Mouse (Mus musculus) ES-Bruce4 (cell line): ENCODE data around the gene Spaca5. TPM values are rescaled to one million over a fixed set of nuclear protein-coding genes. Genes with fewer than 3 reads are reported as not detected.

Experiments used
- H3K27ac ChIP-seq: 2 replicates; pipeline ENCODE4 v1.5.1; 2012; ENCODE audit warnings: low read length, inconsistent platforms; ENCODE audit not compliant: insufficient read depth
- H3K27me3 ChIP-seq: 2 replicates; pipeline ENCODE4 v1.6.1; 2012; ENCODE audit warnings: mild to moderate bottlenecking, low read length, inconsistent platforms; ENCODE audit not compliant: control insufficient read depth, poor library complexity, insufficient read depth, severe bottlenecking
- H3K36me3 ChIP-seq: 2 replicates; pipeline ENCODE4 v1.6.1; 2012; ENCODE audit warnings: inconsistent platforms, mild to moderate bottlenecking, low read length, moderate library complexity; ENCODE audit not compliant: control insufficient read depth, poor library complexity, insufficient read depth, severe bottlenecking
- H3K4me1 ChIP-seq: one replicate; pipeline ENCODE4 v1.8.1; 2011; ENCODE audit warnings: low read length; ENCODE audit not compliant: control insufficient read depth, insufficient read depth
- H3K4me3 ChIP-seq: 2 replicates; pipeline ENCODE4 v1.5.1; 2011; ENCODE audit warnings: low read depth, mild to moderate bottlenecking, low read length
- H3K9ac ChIP-seq: 2 replicates; pipeline ENCODE4 v1.6.1; 2012; ENCODE audit warnings: low read depth, mild to moderate bottlenecking, inconsistent platforms; ENCODE audit not compliant: poor library complexity, severe bottlenecking
- H3K9me3 ChIP-seq: replicated peaks from 2 replicates; pipeline ENCODE4 v1.6.1; 2012; ENCODE audit warnings: mild to moderate bottlenecking, low read length, inconsistent platforms; ENCODE audit not compliant: control insufficient read depth, poor library complexity, insufficient read depth, severe bottlenecking
- CTCF ChIP-seq: IDR thresholded peaks from one replicate; pipeline ENCODE4 v1.8.1; 2011; ENCODE audit warnings: low read depth, low read length
- EP300 ChIP-seq: IDR thresholded peaks from 2 replicates; pipeline ENCODE4 v1.6.1; 2011; ENCODE audit warnings: low read depth, low read length; ENCODE audit not compliant: insufficient read depth
- POLR2A ChIP-seq: IDR thresholded peaks from one replicate; pipeline ENCODE4 v1.8.1; 2011; ENCODE audit warnings: low read length; ENCODE audit not compliant: insufficient read depth
- polyA plus RNA-seq: library from polyadenylated mRNA; stranded (reverse); fragments of >200 nt; gene quantifications from 2 replicates; pipeline ENCODE4 v1.2.4, GENCODE M21; 2011; ENCODE audit warnings: low read depth; ENCODE audit not compliant: missing spikeins, insufficient read depth, insufficient read length

The Spaca5 gene
- polyA plus RNA-seq = not detected in 2 replicates

DNA sequence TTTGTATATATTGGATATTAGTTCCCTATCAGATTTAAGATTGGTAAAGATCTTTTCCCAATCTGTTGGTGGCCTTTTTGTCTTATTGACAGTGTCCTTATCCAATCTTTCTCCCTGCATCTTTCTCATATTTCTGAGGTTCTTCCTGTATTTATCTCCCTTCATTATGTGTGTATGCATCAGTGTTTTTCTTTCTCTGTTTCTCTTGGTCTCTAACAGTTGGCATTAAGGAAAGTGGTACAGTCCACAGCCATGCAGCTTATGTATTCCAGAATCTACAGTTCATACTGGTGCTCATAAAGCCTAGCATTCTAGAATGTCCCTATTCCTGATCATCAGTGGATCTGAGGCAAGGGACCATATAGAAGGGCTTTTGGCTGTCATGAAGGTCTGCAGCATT lies at the start of gene Spaca5:
Gene Spaca5, plus strand, starts transcription at position 301 of the 400 bp plus-strand sequence.
- Histone ChIP-seq H3K9ac (no peak within 1 kb of the TSS), H3K4me3 (no peak within 1 kb of the TSS), H3K27me3 (no peaks in the 10 kb centered on the region), H3K4me1 (no peaks in the 10 kb centered on the region), H3K27ac (no peak within 1 kb of the TSS), H3K9me3 (no peaks in the 10 kb centered on the region), H3K36me3 (no peaks in the 10 kb centered on the region)
- TF ChIP-seq POLR2A (no peak), CTCF (no peak), EP300 (no peak)

DNA sequence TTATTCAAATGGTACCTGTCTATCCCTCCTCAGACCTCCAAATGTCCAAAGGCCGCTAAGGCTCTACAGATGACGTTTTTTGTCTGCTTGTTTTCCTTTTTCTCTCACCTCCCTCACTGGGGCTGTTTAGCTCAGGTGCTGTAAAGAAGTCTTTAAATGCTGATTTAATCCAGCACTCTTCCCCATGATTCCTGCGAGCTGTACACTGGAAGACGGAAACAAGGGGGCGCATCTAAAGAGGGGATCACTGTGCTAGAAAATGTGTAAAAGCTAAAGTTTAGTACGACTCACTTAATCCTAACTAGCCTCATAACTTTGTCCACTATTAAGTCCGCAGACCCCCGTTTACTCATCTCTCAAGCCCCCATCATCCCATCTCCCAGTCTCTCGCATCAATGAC lies 6.7 kb upstream of the Spaca5 start:
- Histone ChIP-seq H3K27ac (peak overlapping the region; percentile 82), H3K4me3 (peak overlapping the region; percentile 100), H3K4me1 (no peaks in the 10 kb centered on the region), H3K9me3 (no peaks in the 10 kb centered on the region), H3K36me3 (no peaks in the 10 kb centered on the region), H3K27me3 (no peaks in the 10 kb centered on the region), H3K9ac (peak overlapping the region; percentile 68)
- TF ChIP-seq POLR2A (no peak), CTCF (no peak), EP300 (no peak)

DNA sequence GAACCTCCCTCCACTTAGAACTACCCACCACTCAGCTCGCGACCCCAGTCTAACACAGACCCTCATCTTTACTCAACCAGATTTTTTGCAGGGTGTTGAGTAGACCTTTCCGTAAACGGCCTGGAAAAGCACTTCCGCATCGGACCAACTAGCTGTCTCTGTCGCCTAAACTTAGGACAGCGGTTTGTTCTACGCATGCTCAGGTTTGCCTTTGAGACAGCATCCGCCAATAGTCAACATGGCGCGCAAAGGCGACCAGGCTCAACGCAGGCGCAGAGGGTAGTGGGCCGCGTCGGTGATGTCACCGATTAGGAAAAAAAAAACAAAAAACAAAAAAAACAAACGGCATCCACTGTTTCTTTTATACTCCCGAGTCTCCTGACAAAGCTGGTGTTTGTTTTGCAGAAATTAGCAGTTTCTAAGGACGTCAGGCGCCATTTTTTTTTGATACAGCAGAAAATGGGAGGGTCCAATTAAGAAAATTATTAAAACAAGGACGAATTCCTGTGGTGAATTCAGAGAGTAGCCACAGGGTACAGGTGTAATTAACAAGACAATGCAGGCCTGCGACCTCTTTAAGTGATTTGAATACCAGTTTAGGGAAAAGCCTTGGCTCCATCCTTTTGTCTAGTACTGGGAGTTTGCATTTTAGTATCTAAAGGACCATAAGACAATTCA lies 6.2 kb upstream of the Spaca5 start, which contains the start of gene Zfp182:
Gene Zfp182, minus strand, starts transcription at position 451 of the 678 bp plus-strand sequence.
- TF ChIP-seq CTCF (no peak), POLR2A (no peak), EP300 (no peak)
- Histone ChIP-seq H3K4me3 (peak within 1 kb of the TSS; percentile 100), H3K9me3 (no peaks in the 10 kb centered on the region), H3K27me3 (no peaks in the 10 kb centered on the region), H3K4me1 (no peaks in the 10 kb centered on the region), H3K36me3 (no peaks in the 10 kb centered on the region), H3K9ac (peak within 1 kb of the TSS; percentile 68), H3K27ac (peak within 1 kb of the TSS; percentile 82)

DNA sequence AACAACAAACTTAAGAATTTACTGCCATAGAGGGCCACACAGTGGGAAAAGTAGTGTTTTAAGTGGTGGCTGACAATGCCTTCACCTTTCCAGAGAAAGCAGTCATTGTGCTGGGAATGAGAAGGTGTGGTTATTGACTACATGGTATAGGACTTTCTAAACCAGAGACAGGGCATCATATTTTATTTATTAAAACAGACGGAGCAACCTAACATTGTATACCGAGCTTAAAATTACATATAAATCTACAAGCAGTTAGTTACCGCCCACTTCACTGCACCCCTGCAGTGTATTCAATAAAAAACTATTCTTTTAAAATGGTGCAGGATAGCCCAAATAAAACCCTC lies 5.7 kb upstream of the Spaca5 start:
- no peaks in the 10 kb centered on the region for H3K4me1 ChIP-seq
- no peak for TF ChIP-seq CTCF
- no peak for TF ChIP-seq POLR2A
- no peak for TF ChIP-seq EP300
- no peaks in the 10 kb centered on the region for H3K36me3 ChIP-seq
- H3K9ac ChIP-seq = no peak overlapping the region
- no peaks in the 10 kb centered on the region for H3K27me3 ChIP-seq
- H3K9me3 ChIP-seq = no peaks in the 10 kb centered on the region
- no peak overlapping the region for H3K4me3 ChIP-seq
- peak overlapping the region; percentile 64 for H3K27ac ChIP-seq

DNA sequence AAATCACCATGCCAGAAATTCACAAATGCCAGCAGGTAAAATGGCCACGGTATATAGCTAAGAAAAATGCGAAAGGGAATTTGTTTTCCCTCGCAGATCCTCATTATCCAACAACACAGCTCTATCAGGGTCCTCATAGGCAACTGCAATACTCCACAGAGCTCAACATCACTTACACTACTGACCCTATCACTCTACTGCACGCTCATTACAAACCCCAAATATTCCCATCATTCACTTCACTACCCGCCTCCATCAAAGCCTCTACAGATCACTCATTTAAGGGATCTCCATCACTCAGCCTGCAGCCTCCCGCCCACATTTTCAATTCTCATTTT lies 20.4 kb downstream of the Spaca5 start:
- no peak for TF ChIP-seq EP300
- no peaks in the 10 kb centered on the region for H3K27me3 ChIP-seq
- no peak overlapping the region for H3K27ac ChIP-seq
- H3K4me3 ChIP-seq = peak overlapping the region; percentile 63
- no peaks in the 10 kb centered on the region for H3K36me3 ChIP-seq
- H3K9me3 ChIP-seq = no peaks in the 10 kb centered on the region
- H3K9ac ChIP-seq = peak overlapping the region; percentile 32
- no peaks in the 10 kb centered on the region for H3K4me1 ChIP-seq

DNA sequence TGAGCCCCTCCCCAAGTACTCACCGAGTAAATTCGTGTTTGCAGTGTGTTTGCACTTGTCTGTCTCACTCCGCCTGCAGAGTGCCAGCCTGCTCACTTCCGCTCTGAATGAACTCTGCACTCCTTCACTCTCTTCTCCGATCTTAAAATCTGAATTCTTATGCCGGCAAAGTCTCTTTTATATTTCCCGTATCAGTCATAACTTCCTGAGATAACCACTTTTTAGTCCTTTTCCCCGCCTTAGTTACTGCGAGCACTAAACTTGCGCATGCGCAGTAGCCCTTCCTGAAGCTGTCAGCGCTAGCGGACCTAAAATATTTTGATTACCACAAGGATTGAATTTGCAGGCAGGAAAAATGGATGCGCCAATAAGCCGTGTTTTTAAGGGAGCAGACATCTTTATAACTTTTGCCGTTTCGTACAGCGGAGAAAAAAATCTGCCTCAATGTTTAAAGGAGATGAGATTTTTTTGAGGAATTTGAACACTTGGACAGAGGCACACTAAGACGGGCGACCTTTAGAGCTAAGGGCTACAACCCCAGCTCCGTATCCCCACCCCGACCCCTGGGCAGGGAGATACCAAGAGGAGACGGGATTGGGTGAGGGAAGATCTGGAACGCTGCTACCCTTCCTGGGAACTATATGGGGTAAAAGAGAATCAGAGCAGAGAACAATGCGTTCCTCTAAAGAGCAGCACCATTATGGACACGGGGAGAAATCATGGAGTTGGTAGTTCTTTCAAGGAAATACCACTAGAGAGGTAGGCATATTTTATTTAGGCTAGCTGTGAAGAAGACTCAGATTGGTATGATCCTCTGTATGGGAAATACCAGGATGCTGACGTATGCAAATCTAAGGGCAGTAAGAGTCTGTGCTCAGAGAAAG lies 21.0 kb downstream of the Spaca5 start, which contains the start of gene Zfp300:
Gene Zfp300, minus strand, starts transcription at position 545 of the 884 bp plus-strand sequence.
- H3K4me3 ChIP-seq = peak within 1 kb of the TSS; percentile 63
- no peak for TF ChIP-seq POLR2A
- TF ChIP-seq CTCF = no peak
- no peak for TF ChIP-seq EP300
- H3K36me3 ChIP-seq = no peaks in the 10 kb centered on the region
- H3K9me3 ChIP-seq = no peaks in the 10 kb centered on the region
- peak within 1 kb of the TSS; percentile 52 for H3K9ac ChIP-seq
- H3K4me1 ChIP-seq = no peaks in the 10 kb centered on the region
- H3K27me3 ChIP-seq = no peaks in the 10 kb centered on the region
- no peak within 1 kb of the TSS for H3K27ac ChIP-seq
